Mouse (Mus musculus) limb, embryonic 12.5 days (tissue): ENCODE results near the gene Rev1. TPM values are rescaled to one million over a fixed set of nuclear protein-coding genes. Genes with fewer than 3 reads are reported as not detected.

ENCODE experiments used
- ATAC-seq: fragments of 200-750 bp; cut with Nextera tagmentation; 2 replicates; pipeline ENCODE4 v1.8.0; 2017; ENCODE audit warnings: low read depth, moderate TSS enrichment; ENCODE audit not compliant: insufficient number of reproducible peaks, insufficient read depth, low FRiP score, low TSS enrichment
- H3K27ac ChIP-seq: fragments of 300-500 bp; sonication (generic); 2 replicates; pipeline ENCODE4 v1.5.1; 2016; ENCODE audit warnings: mild to moderate bottlenecking, moderate library complexity
- H3K27me3 ChIP-seq: fragments of 300-500 bp; sonication (generic); 2 replicates; pipeline ENCODE4 v1.6.1; 2016; ENCODE audit warnings: mild to moderate bottlenecking, moderate library complexity
- H3K36me3 ChIP-seq: fragments of 300-500 bp; sonication (generic); 2 replicates; pipeline ENCODE4 v1.6.1; 2016; ENCODE audit warnings: mild to moderate bottlenecking, moderate library complexity
- H3K4me1 ChIP-seq: fragments of 300-500 bp; sonication (generic); replicated peaks from 2 replicates; pipeline ENCODE4 v1.6.1; 2016
- H3K4me2 ChIP-seq: fragments of 300-500 bp; sonication (generic); 2 replicates; pipeline ENCODE4 v1.6.1; 2016; ENCODE audit warnings: mild to moderate bottlenecking, moderate library complexity
- H3K4me3 ChIP-seq: fragments of 300-500 bp; sonication (generic); replicated peaks from 2 replicates; pipeline ENCODE4 v1.5.1; 2016; ENCODE audit warnings: mild to moderate bottlenecking
- H3K9ac ChIP-seq: fragments of 300-500 bp; sonication (generic); replicated peaks from 2 replicates; pipeline ENCODE4 v1.6.1; 2016; ENCODE audit warnings: mild to moderate bottlenecking, moderate library complexity
- H3K9me3 ChIP-seq: fragments of 300-500 bp; sonication (generic); 2 replicates; pipeline ENCODE4 v1.6.1; 2016; ENCODE audit warnings: mild to moderate bottlenecking, moderate library complexity
- WGBS: fragments of 180-500 bp; shearing (Covaris S2); methylation state at CpG from one replicate; pipeline ENCODE4 v1.1.7; 2016; 5-methylcytosine and 5-hydroxymethylcytosine counted together
- polyA plus RNA-seq: library from polyadenylated mRNA; unstranded; fragments of >200 nt; fragmentation: Nextera tagmentation; extraction: Ambion mirVana; gene quantifications from 2 replicates; pipeline ENCODE4 v1.2.1, GENCODE M21; 2016

The Rev1 gene
- 43.2 and 47.7 TPM in 2 replicates for polyA plus RNA-seq

GRCm38 (mm10) chr1:38129501-38130267, at the start of gene Rev1:
Gene Rev1 (minus strand): TSS chr1:38129801.
- no peaks in the 10 kb centered on the region; the same call in 1 of the 2 replicates for H3K27me3 ChIP-seq
- H3K36me3 ChIP-seq = no peaks in the 10 kb centered on the region
- no peaks in the 10 kb centered on the region for H3K9me3 ChIP-seq
- peak; percentile 93 for ATAC-seq
- H3K4me3 ChIP-seq = peak within 1 kb of the TSS; percentile 86
- WGBS = under 1% methylated on average over 90 of the region's 122 CpGs
- peak within 1 kb of the TSS; percentile 93 for H3K27ac ChIP-seq
- H3K4me2 ChIP-seq = peak within 1 kb of the TSS; percentile 63
- H3K9ac ChIP-seq = peak within 1 kb of the TSS; percentile 94
- H3K4me1 ChIP-seq = peaks cover 10% of the 10 kb centered on the region

GRCm38 (mm10) chr1:38178929-38179328, 49.3 kb upstream of the Rev1 start:
- Histone ChIP-seq H3K27ac (no peak overlapping the region), H3K36me3 (peaks cover 75% of the 10 kb centered on the region)
- ATAC-seq = no peak

GRCm38 (mm10) chr1:38176077-38176476, 46.5 kb upstream of the Rev1 start:
- peaks cover 51% of the 10 kb centered on the region for H3K36me3 ChIP-seq
- ATAC-seq = no peak
- H3K4me1 ChIP-seq = 0 out of 2 replicates have a peak, but pooled peaks cover under 1% of the 10 kb centered on the region
- H3K27ac ChIP-seq = no peak overlapping the region
- H3K4me3 ChIP-seq = no peak overlapping the region
- no peak overlapping the region for H3K4me2 ChIP-seq
- no peaks in the 10 kb centered on the region for H3K27me3 ChIP-seq
- H3K9me3 ChIP-seq = no peaks in the 10 kb centered on the region
- 91% methylated on average over 7 of the region's 7 CpGs for WGBS
- H3K9ac ChIP-seq = no peak overlapping the region

More at GRCm38 (mm10) chr1:38178929-38179328, 49.3 kb upstream of the Rev1 start:
- Histone ChIP-seq H3K9me3 (no peaks in the 10 kb centered on the region), H3K4me3 (no peak overlapping the region), H3K9ac (no peak overlapping the region), H3K4me1 (0 out of 2 replicates have a peak, but pooled peaks cover 5% of the 10 kb centered on the region), H3K4me2 (no peak overlapping the region), H3K27me3 (no peaks in the 10 kb centered on the region)
- 88% methylated on average over 8 of the region's 8 CpGs for WGBS

GRCm38 (mm10) chr1:38171874-38172273, 42.3 kb upstream of the Rev1 start:
- H3K9me3 ChIP-seq = no peaks in the 10 kb centered on the region
- no peak overlapping the region for H3K27ac ChIP-seq
- no peak overlapping the region for H3K9ac ChIP-seq
- no peak overlapping the region for H3K4me2 ChIP-seq
- peaks cover 12% of the 10 kb centered on the region; the same call in 1 of the 2 replicates for H3K36me3 ChIP-seq
- H3K4me3 ChIP-seq = no peak overlapping the region
- no peaks in the 10 kb centered on the region for H3K4me1 ChIP-seq
- WGBS = 85% methylated on average over 4 of the region's 4 CpGs
- H3K27me3 ChIP-seq = no peaks in the 10 kb centered on the region
- ATAC-seq = no peak

GRCm38 (mm10) chr1:38165696-38166095, 36.1 kb upstream of the Rev1 start:
- no peaks in the 10 kb centered on the region for H3K9me3 ChIP-seq
- H3K9ac ChIP-seq = no peak overlapping the region
- ATAC-seq = no peak
- no peak overlapping the region for H3K4me2 ChIP-seq
- no peaks in the 10 kb centered on the region for H3K36me3 ChIP-seq
- H3K27me3 ChIP-seq = no peaks in the 10 kb centered on the region
- 0 out of 2 replicates have a peak, but pooled peaks cover 3% of the 10 kb centered on the region for H3K4me1 ChIP-seq
- no peak overlapping the region for H3K27ac ChIP-seq
- H3K4me3 ChIP-seq = no peak overlapping the region
- WGBS = 65% methylated on average over 2 of the region's 2 CpGs

- ATAC-seq = no peak
- H3K36me3 ChIP-seq = no peaks in the 10 kb centered on the region
- 84% methylated on average over 5 of the region's 5 CpGs for WGBS
Measured at GRCm38 (mm10) chr1:38150086-38150485, 20.5 kb upstream of the Rev1 start.

GRCm38 (mm10) chr1:38146008-38146407, 16.4 kb upstream of the Rev1 start:
- 84% methylated on average over 4 of the region's 4 CpGs for WGBS
- ATAC-seq = no peak
- no peak overlapping the region for H3K27ac ChIP-seq
- H3K27me3 ChIP-seq = no peaks in the 10 kb centered on the region
- H3K4me3 ChIP-seq = no peak overlapping the region
- no peak overlapping the region for H3K9ac ChIP-seq
- H3K4me2 ChIP-seq = no peak overlapping the region
- H3K9me3 ChIP-seq = no peaks in the 10 kb centered on the region
- H3K36me3 ChIP-seq = no peaks in the 10 kb centered on the region
- H3K4me1 ChIP-seq = no peaks in the 10 kb centered on the region

More at GRCm38 (mm10) chr1:38150086-38150485, 20.5 kb upstream of the Rev1 start:
- Histone ChIP-seq H3K27me3 (no peaks in the 10 kb centered on the region), H3K4me2 (no peak overlapping the region), H3K9me3 (no peaks in the 10 kb centered on the region), H3K27ac (no peak overlapping the region), H3K4me1 (no peaks in the 10 kb centered on the region), H3K9ac (no peak overlapping the region), H3K4me3 (no peak overlapping the region)

- no peak for ATAC-seq
Measured at GRCm38 (mm10) chr1:38141371-38141770, 11.8 kb upstream of the Rev1 start.

GRCm38 (mm10) chr1:38140911-38141310, 11.3 kb upstream of the Rev1 start:
- ATAC-seq = no peak
- H3K36me3 ChIP-seq = no peaks in the 10 kb centered on the region
- H3K27ac ChIP-seq = no peak overlapping the region
- H3K9ac ChIP-seq = no peak overlapping the region
- H3K4me2 ChIP-seq = no peak overlapping the region
- no peaks in the 10 kb centered on the region for H3K27me3 ChIP-seq
- WGBS = 78% methylated on average over 2 of the region's 2 CpGs
- no peak overlapping the region for H3K4me3 ChIP-seq
- no peaks in the 10 kb centered on the region for H3K4me1 ChIP-seq
- no peaks in the 10 kb centered on the region for H3K9me3 ChIP-seq

More at GRCm38 (mm10) chr1:38141371-38141770, 11.8 kb upstream of the Rev1 start:
- WGBS = 75% methylated on average over 1 of the region's 1 CpGs
- no peak overlapping the region for H3K9ac ChIP-seq
- no peak overlapping the region for H3K4me3 ChIP-seq
- H3K27me3 ChIP-seq = no peaks in the 10 kb centered on the region
- H3K9me3 ChIP-seq = no peaks in the 10 kb centered on the region
- H3K4me2 ChIP-seq = no peak overlapping the region
- H3K4me1 ChIP-seq = no peaks in the 10 kb centered on the region
- H3K36me3 ChIP-seq = no peaks in the 10 kb centered on the region
- no peak overlapping the region for H3K27ac ChIP-seq

GRCm38 (mm10) chr1:38139396-38139795, 9.8 kb upstream of the Rev1 start:
- WGBS = 84% methylated on average over 2 of the region's 2 CpGs
- no peak overlapping the region for H3K4me3 ChIP-seq
- H3K27ac ChIP-seq = no peak overlapping the region
- H3K4me1 ChIP-seq = no peaks in the 10 kb centered on the region
- H3K4me2 ChIP-seq = no peak overlapping the region
- no peaks in the 10 kb centered on the region for H3K36me3 ChIP-seq
- no peaks in the 10 kb centered on the region for H3K9me3 ChIP-seq
- no peak overlapping the region for H3K9ac ChIP-seq
- no peak for ATAC-seq
- H3K27me3 ChIP-seq = no peaks in the 10 kb centered on the region

- Histone ChIP-seq H3K27ac (no peak overlapping the region), H3K4me3 (no peak overlapping the region), H3K9ac (no peak overlapping the region), H3K27me3 (no peaks in the 10 kb centered on the region; the same call in 1 of the 2 replicates), H3K9me3 (no peaks in the 10 kb centered on the region), H3K36me3 (no peaks in the 10 kb centered on the region), H3K4me1 (peaks cover 4% of the 10 kb centered on the region), H3K4me2 (no peak overlapping the region)
- ATAC-seq = no peak
- WGBS = 77% methylated on average over 6 of the region's 6 CpGs
Measured at GRCm38 (mm10) chr1:38132942-38133341, 3.3 kb upstream of the Rev1 start.
